ENCODE assay signal across 8 mouse cellular contexts in genomic region chr10:66807261-66807968, GRCm38 (mm10).
A peak's percentile ranks its signal among the peaks of the same experiment; 100 is the strongest.
DNase-seq lines count a peak whose midpoint lies in the region; ATAC-seq and TF ChIP-seq lines count a peak whose summit lies in the region.

No protein-coding gene starts in this region.

- no peaks in the 10 kb centered on the region for H3K4me1 ChIP-seq in forebrain, postnatal 0 days (ENCODE audit: insufficient read depth)
- H3K4me1 ChIP-seq in hindbrain, embryonic 14.5 days (replicated peaks; ENCODE audit: control insufficient read depth, insufficient read depth, low read length) = no peaks in the 10 kb centered on the region

- H3K27ac ChIP-seq in forebrain, postnatal 0 days (ENCODE audit: low read depth, low read length) = no peak overlapping the region
- H3K27ac ChIP-seq in hindbrain, embryonic 14.5 days = no peak overlapping the region

- H3K4me3 ChIP-seq in forebrain, postnatal 0 days (ENCODE audit: low read depth, low read length) = 0 out of 2 replicates have a peak overlapping the region, but pooled peaks have one; percentile 7
- H3K4me3 ChIP-seq in hindbrain, embryonic 14.5 days (replicated peaks; ENCODE audit: low read length) = no peak overlapping the region

- intact Hi-C loops in heart, postnatal 25 days (cut with DNase I) = loop anchor here (2.0 kb wide), 1 partner anchor 67 kb away; no protein-coding TSS in a partner anchor

- 0 out of 2 replicates have a peak, but pooled peaks cover 8% of the 10 kb centered on the region for H3K9me3 ChIP-seq in forebrain, postnatal 0 days (ENCODE audit: low read length)
- H3K9me3 ChIP-seq in hindbrain, embryonic 14.5 days (ENCODE audit: control insufficient read depth, low read length) = peaks cover 8% of the 10 kb centered on the region; the same call in 1 of the 2 replicates

- no peaks in the 10 kb centered on the region for H3K36me3 ChIP-seq in forebrain, postnatal 0 days (ENCODE audit: insufficient read depth)
- no peaks in the 10 kb centered on the region for H3K36me3 ChIP-seq in hindbrain, embryonic 14.5 days (replicated peaks; ENCODE audit: control insufficient read depth, insufficient read depth)

- DNase-seq in heart, adult 18-20 months = peak; percentile 45 to 77
- no peak for DNase-seq in heart, postnatal 25 days (ENCODE audit: low spot score)
- DNase-seq in cerebellum, adult 18-20 months = peak; percentile 79 to 84
- peak; percentile 87 for DNase-seq in forebrain, postnatal 0 days
- peak; percentile 89 for DNase-seq in hindbrain, embryonic 14.5 days (ENCODE audit: low spot score)
- peak; percentile 38 to 75 for DNase-seq in layer of hippocampus, postnatal 25 days (ENCODE audit: extremely low spot score in 1 of 2, low spot score in 1 of 2)
- DNase-seq in right cerebral cortex, postnatal 14 days = peak; percentile 73

- H3K4me2 ChIP-seq in forebrain, postnatal 0 days (ENCODE audit: low read depth) = peak overlapping the region; percentile 34
- no peak overlapping the region for H3K4me2 ChIP-seq in hindbrain, embryonic 14.5 days (replicated peaks)

- peak; percentile 82 for ATAC-seq in forebrain, postnatal 0 days
- 0 out of 2 replicates have a peak, but pooled peaks have one; percentile 66 for ATAC-seq in hindbrain, embryonic 14.5 days (ENCODE audit: low FRiP score)
- peak; percentile 95 for ATAC-seq in megakaryocyte progenitor cell, adult 5-6 weeks (replicated peaks; ENCODE audit: poor library complexity)

- no peak overlapping the region for H3K9ac ChIP-seq in forebrain, postnatal 0 days
- H3K9ac ChIP-seq in hindbrain, embryonic 14.5 days = no peak overlapping the region

- WGBS in forebrain, postnatal 0 days = 39% methylated on average over 16 of the region's 16 CpGs
- 49% methylated on average over 16 of the region's 16 CpGs for WGBS in hindbrain, embryonic 14.5 days

- peak; percentile 86 for TF ChIP-seq CTCF in forebrain, postnatal 0 days (IDR thresholded peaks at IDR 0.05; ENCODE audit: low read depth)

- H3K27me3 ChIP-seq in forebrain, postnatal 0 days (ENCODE audit: insufficient read depth, low read length) = no peaks in the 10 kb centered on the region
- no peaks in the 10 kb centered on the region for H3K27me3 ChIP-seq in hindbrain, embryonic 14.5 days (ENCODE audit: control insufficient read depth, insufficient read depth, low read length)
